Comparison of ENCODE assay signal across 13 mouse cellular contexts in genomic region chr1:132900945-132901344, GRCm38 (mm10). TPM values are rescaled to one million over a fixed set of nuclear protein-coding genes. Genes with fewer than 3 reads are reported as not detected.
"Had no signal": no experiment of that assay in that cellular context is flagged by ENCODE, and none has a peak within 500 bp of the region (broad histone marks: within the 10 kb centered on the region; RNA-seq: fewer than 3 reads in every experiment).

No protein-coding gene starts in this region.

- H3K27me3 ChIP-seq: liver, embryonic 15.5 days; midbrain, embryonic 13.5 days had no signal

- H3K27ac ChIP-seq: left cerebral cortex, adult 2 months; limb, embryonic 10.5 days; liver, embryonic 15.5 days; midbrain, embryonic 13.5 days; stomach, postnatal 0 days had no signal

- ATAC-seq: lung, postnatal 0 days; midbrain, embryonic 13.5 days had no signal

- H3K4me2 ChIP-seq: liver, embryonic 11.5 days; liver, embryonic 15.5 days; midbrain, embryonic 13.5 days had no signal

- H3K4me3 ChIP-seq: left cerebral cortex, adult 2 months; limb, embryonic 10.5 days; liver, embryonic 15.5 days; midbrain, embryonic 13.5 days had no signal

- H3K9ac ChIP-seq: liver, embryonic 15.5 days; midbrain, embryonic 13.5 days had no signal

- H3K4me1 ChIP-seq: liver, embryonic 15.5 days had no signal

- H3K9me3 ChIP-seq: limb, embryonic 10.5 days; liver, embryonic 15.5 days; midbrain, embryonic 13.5 days had no signal

- H3K36me3 ChIP-seq: limb, embryonic 10.5 days; liver, embryonic 15.5 days had no signal

- DNase-seq: kidney, postnatal 4 days; lung, adult 2 months; lung, postnatal 36 days; right cerebral cortex, postnatal 25 days; thymus, postnatal 4 days had no signal

RNA-seq across cellular contexts. Expression of gene Lrrn2, which starts 20.9 kb away (rescaled TPM):
- total RNA-seq: megakaryocyte progenitor cell, adult 5-6 weeks had no signal
